Mouse (Mus musculus): Measurements from ENCODE around the gene Mus81.

Gene Mus81

DNA sequence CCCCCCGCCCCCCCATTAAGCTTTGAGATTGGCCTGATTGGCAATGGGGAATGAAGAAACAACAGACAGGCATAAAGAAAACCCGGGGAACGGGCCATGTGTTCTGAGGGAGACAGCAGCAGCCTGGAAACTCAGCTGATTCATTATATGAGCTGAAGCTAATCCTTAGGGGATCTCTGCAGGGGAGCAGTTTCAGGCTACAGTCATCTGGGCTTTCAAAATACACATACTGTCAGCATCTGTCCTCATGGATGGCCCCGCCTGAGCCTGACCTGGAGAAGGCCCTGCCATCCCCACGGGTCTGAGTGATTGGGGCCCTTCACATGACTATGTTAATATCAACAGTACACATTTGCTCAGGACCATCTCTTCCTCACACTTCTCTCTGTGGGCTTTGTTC is 16.4 kb downstream of the Mus81 start:
- no peak for DNase-seq (ENCODE audit: low spot score in 2 of 2)

DNA sequence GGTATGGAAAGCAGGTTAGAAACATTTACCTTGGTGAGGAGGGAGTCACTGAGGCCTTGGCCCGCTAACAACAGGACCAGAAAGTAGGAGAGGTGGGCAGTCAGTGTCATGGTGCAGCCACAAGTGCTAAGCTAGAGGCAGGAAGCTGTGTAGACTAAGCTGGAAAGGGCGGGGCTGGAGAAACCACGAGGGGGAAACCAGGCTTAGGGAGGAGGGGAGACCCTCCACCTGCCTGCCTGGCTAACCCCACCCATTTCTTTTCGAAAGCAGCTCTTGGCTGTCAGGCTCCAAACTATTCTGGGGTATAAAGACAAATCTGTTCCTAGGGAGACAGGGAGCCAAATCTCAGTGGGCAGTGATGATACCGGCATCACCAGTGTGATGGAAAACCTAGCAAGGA is 19.8 kb downstream of the Mus81 start, which contains the start of gene Ctsw:
Gene Ctsw (minus strand): TSS at position 134 of the 400 bp plus-strand sequence.
- DNase-seq (ENCODE audit: low spot score in 2 of 2), result no peak

DNA sequence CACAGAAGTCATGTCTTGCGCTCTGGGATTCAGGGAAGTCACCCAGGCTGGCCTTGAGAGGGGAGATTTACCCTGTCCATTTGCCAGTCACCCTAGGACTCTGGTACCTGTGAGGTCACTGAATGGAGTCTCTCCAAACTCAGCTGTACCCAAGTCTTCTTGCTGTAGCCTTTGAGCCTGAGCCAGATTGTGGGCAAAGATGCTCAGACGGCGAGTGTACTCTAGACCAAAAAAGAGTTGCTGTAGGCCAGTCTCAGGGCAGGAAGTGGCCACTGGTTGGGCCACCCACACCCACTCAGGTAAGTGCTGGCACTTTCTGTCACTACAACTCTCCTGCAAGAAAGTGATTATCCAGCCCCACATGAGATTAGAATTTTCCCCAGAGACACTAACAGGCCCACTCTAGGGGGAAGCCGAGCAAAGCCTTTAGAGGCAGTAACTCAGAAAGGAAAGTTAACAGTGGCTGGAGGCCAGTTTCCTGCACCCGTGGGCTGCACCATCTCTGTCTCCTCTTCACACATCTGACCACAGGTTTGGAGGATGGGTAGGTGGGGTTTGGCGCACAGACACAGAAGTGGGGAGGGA is 21.2 kb downstream of the Mus81 start:
- DNase-seq (ENCODE audit: low spot score in 2 of 2), result no peak

DNA sequence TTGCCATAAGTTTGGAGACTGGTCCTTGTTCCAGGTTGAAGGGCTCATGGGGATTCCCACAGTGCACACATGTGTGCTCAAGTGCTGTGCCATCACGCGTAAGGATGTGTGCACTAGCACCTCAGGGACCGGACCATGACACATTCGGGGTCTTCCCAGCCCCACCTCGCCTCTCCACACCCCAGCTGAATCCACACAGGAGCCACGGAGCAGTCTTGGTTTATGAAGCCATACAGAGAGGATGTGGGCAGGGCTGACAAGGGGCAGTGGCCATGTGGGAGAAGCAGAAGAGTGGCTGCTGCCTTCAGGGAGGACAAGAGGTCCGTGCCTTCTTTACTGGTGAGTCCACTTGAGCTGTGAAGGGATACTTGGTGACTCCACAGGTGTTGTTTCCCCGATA is 23.2 kb downstream of the Mus81 start:
- DNase-seq (ENCODE audit: low spot score in 2 of 2), result no peak

DNA sequence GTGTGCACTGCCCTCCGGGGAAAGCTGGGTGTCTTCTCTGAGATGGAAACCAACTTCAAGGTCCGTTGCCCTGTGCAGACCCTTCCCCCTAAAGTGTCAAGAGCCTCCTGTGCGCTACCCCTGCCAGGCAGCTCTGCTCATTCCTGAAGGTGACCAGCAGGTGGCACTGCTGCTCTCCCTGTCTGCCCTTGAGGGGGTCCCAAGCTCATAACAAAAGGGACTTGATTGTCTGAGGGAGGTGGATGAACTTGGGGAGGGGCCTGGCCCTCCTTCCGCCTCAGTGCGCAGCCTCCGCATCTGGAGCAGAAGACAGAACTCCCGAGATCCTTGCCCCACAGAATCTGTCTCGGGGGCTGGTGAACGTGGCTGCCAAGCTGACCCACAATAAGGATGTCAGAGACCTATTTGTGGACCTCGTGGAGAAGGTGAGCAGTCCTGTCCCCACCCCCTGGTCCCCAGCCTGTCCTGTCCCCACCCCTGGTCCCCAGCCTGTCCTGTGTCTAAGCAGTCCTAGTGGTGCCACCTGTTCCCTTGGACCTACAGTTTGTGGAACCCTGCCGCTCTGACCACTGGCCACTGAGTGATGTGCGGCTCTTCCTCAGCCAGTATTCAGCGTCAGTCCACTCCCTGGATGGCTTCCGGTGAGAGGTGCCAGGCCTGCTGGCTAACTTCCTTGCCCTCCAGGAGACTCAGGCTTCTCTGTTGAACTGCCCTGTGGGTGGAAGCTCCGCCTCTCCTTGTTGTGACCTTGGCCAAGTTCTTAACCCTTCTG is 24.2 kb downstream of the Mus81 start:
- no peak for DNase-seq (ENCODE audit: low spot score in 2 of 2)

DNA sequence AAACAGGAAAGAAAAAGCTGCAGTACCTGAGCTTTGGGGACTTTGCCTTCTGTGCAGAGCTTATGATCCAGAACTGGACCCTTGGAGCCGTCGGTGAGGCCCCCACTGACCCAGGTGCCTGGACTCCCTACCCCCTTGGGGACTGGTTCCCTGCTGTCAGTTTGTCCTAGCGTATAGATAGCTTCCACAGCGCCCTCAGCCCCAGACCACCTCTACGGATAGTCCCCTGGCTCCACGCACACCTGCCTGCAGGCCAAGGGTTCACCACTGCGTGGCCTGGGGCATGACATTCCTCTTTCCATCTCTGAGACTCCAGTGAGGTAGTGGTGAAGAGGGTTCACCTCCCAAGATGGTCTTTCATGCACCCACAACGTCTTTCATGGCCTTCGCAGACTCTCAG is 25.0 kb downstream of the Mus81 start:
- DNase-seq (ENCODE audit: low spot score in 2 of 2), result no peak

DNA sequence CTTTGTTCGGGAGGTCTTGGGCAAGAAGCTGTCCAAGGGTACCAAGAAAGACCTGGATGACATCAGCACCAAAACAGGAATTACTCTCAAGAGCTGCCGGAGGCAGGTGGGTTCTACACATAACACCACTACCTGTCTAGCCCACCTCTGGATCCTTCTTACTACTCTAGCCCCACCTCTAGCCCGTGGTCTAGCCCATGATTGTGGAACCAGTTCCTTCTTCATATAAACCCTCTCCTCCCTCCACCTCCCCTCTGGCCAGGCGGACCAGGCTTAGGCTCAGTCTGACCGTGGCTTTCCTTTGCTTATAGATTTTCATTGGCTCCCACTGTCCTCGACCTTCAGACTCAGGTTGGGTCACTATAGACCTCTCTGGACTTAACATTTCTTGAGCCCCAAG is 26.8 kb downstream of the Mus81 start:
- no peak for DNase-seq (ENCODE audit: low spot score in 2 of 2)

DNA sequence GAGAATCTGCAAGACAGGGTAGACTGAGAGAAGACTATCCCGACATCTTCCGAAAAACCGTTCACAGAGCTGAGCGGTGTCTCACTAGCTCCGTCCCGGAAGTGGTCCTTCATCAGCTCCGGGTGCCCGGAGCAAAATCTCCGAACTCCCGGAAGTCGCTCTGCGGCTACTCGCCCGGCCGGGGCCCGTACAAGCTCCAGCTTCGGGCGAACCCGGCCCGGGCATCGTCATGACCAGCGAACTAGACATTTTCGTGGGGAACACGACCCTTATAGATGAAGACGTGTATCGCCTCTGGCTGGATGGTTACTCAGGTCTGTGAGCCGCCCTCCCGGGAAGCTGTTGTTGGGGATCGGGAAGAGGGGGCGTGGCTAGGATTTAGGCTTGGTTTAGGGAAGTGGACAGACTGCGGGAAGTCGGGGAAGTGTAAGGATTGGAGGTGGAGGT is 27.7 kb downstream of the Mus81 start, which contains the start of gene Fibp:
Gene Fibp (plus strand): TSS at position 151 of the 447 bp plus-strand sequence.
- peak in 1 of 2 experiments; percentile 87 for DNase-seq (ENCODE audit: low spot score in 2 of 2)

DNA sequence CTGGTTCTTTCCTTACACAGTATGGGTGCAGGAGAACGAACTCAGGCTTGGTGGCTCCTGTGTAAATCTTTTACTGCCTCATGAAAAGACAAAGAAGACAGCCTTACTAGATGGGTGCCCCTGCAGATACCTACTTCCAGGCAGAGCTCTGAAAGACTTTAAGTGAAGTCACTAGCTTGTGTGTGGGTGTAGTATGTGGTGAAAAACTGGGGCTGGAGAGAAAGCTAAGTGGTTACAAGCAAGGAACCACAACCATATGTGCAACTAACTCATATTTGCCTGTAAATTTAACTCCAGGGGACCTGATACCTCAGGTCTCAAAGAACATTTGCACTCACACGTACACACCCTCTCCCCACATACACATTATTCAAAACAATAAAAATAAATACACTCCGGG is 28.3 kb downstream of the Mus81 start:
- DNase-seq (ENCODE audit: low spot score in 2 of 2), result no peak

DNA sequence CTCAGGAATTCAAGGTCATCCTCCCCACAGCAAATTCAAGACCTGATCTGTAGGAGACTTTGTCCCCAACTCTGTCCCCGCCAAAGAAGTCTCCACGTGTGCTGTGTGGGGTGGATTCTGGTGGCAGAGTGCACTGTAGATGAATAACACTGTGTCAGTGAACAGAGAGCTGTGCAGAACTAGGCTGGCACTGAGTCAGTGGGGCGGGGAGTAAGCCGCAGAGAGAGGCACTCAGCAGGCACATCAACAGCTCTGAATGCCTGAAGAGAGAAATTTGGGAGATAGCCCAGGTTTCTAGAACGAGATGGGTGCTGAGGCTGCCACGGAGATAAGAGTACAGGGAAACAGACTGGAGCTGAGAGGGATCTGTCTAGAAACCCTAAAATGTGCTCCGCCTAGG is 29.2 kb downstream of the Mus81 start:
- DNase-seq (ENCODE audit: low spot score in 2 of 2), result no peak

DNA sequence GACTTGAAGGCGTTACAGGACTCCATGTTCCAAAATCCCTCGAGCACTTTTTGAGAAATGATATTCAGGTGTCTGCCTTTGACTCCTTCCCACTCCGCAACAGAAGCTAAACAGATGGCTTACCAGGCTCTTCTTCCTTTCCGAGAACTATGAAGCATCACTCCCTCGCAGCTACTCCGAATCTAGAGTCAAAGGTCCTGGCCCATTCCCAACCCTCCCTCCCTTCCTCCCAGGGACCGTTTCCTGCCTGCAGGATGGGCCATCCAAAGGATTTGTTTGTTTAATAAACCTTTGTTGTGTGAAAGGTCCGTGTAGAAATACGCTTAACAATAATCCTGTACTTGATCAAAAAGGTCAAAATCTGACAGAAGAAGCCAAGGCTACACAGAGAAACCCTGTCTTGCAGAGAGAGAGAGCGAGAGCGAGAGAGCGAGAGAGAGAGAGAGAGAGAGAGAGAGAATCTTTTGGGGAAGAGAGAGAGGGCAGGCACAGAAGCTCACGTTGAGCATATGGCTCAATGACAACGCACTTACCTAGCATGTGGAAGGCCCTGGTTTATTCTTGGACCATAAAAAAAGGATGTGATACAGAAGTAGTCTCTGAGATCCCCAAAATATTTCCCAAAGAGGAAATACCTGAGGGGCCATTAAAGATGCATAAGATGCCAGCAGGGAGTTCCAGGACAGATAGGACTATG is 30.3 kb downstream of the Mus81 start, which contains the start of gene Ccdc85b:
Gene Ccdc85b (minus strand): TSS at position 149 of the 697 bp plus-strand sequence.
- DNase-seq (ENCODE audit: low spot score in 2 of 2), result no peak

DNA sequence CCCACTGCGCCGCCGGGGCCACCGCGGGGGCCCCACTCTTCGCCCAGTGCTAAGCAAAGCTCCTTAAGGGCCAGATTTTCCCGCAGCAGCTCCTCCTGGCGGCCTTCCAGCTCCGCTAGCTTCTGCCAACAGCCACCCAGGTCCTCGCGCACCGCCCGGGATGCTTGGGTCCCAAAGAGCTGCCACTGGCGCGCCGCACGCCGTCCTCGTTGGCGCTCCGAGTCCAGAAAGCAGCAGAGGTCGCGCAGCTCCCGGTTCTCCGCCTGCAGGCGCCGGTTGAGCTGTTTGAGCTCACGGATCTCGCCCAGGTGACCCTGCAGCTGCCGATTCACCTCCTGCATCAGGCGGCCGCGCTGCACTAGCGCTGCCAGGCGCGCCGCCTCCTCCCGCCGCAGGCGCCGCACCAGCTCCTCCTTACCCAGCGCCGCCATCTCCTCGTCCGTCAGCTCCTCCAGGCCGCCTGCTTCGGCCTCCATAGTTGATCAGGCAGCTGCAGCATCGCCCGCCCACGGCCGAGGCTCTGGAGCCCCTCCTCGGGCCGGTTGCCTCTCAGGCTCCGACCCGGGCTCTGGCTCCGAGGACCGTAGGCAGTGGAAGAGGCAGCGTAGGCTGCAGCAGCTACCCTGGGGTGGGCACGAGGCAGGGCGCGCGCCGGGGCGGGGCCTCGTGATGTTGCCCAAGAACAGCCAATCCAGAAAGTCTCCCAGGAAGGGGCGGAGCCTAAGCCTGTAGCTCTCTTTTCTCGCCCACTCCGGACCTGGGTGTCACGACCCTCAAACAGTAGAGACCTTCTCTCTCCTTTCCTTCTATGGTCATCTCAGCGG is 31.1 kb downstream of the Mus81 start:
- peak; percentile 90 to 96 for DNase-seq (ENCODE audit: low spot score in 2 of 2)

DNA sequence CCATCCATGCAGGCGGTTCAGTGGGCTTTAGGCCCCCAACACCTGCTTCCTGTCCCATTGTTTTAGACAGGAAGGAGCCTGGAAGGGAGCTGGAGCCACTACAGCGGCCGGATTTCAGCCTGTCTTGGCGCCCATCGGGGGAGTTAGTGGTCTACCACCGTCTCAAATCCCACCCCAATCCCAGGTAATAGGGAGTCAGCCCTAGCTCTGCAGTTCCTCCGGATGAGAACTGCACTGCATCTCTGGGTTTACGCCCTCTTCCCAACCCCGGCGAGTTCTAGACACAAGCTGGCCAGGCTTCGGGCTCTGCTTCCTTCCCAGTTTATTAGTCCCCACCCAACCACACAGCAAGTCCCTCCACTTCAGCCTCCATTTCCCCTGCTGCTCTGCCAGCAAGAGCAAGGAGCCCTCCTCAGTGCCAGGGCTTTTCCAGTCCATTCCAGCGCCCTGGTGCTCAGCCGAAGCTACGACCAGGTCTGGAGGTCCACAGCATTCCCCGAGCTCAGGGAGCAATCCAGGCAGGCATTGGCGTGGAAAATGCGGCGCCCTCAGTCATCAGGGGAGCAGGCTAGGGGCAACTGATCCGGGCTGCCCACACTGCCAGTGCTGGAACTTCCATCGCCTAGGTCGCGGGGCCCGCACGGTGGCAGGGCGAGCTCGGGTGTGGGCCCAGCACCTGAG is 31.8 kb downstream of the Mus81 start:
- DNase-seq (ENCODE audit: low spot score in 2 of 2), result no peak

DNA sequence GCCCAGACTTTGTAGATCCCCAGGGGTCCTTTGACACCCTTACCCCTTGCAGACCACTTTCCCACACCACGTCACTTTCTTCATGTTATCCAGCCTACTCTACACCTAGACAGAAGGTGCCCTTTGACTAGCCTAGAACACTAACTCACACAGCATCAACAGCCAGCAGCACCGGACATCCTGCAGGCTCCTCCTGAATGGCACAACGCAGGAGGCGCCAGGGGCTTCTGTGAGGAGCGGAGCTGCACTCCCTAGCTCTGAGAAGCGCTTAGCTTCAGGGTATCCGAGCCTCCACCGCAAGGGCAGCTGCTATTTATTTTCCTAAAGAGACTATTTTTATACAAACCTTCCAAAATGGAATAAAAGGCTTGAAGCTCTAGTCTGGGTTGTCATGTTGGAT is 32.6 kb downstream of the Mus81 start:
- DNase-seq (ENCODE audit: low spot score in 2 of 2), result no peak

DNA sequence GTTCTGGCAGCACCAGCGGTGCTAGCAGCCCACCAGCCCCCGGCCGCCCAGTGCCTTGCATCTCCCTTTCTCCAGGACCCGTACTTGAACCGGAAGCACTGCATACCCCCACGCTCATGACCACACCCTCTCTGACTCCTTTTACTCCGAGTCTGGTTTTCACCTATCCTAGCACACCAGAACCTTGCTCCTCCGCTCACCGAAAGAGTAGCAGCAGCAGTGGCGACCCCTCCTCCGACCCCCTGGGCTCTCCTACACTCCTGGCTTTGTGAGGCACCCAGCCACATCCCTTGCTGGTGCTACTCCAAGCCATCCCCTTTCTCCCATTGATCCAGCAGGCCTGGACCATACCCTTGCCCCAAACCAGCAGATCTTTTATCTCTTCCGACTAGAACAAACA is 33.2 kb downstream of the Mus81 start:
- no peak for DNase-seq (ENCODE audit: low spot score in 2 of 2)

DNA sequence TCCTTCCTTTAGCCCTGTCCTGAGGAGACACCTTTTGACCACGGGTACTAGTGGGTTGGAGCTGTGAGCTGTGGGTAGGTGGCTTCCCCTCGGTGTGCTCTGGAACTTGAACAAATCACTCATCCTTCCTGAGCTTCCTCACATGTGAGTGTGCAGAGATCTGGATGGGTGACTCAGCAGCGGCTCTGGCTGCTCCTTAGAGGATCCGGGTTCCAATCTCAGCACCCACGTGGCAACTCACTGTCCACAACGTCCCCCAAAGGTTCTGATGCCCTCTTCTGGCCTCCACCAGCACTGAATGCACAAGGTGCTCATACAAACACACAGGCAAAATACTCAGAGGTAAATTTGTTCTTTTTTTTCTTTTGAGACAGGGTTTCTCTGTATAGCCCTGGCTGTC is 36.4 kb downstream of the Mus81 start:
- DNase-seq (ENCODE audit: low spot score in 2 of 2), result no peak

DNA sequence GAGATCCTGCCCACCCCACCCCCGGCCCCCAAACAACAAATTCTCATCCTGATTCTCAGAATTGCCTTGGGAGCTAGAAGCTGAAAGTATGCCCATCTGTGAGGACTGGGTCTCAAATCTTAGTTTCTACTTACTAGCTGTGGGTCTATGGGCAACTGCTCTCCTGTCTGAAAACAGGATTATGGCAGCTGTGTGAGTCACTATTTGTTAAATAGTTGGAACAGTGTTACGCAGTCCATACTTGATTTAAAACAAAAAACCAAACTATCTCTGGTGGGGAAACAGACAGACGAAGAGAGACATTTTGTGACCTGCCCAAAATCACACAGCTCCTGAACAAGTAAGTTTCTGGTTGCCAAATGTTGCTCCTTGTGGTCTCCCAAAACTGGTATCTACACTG is 38.5 kb downstream of the Mus81 start:
- DNase-seq (ENCODE audit: low spot score in 2 of 2), result no peak

DNA sequence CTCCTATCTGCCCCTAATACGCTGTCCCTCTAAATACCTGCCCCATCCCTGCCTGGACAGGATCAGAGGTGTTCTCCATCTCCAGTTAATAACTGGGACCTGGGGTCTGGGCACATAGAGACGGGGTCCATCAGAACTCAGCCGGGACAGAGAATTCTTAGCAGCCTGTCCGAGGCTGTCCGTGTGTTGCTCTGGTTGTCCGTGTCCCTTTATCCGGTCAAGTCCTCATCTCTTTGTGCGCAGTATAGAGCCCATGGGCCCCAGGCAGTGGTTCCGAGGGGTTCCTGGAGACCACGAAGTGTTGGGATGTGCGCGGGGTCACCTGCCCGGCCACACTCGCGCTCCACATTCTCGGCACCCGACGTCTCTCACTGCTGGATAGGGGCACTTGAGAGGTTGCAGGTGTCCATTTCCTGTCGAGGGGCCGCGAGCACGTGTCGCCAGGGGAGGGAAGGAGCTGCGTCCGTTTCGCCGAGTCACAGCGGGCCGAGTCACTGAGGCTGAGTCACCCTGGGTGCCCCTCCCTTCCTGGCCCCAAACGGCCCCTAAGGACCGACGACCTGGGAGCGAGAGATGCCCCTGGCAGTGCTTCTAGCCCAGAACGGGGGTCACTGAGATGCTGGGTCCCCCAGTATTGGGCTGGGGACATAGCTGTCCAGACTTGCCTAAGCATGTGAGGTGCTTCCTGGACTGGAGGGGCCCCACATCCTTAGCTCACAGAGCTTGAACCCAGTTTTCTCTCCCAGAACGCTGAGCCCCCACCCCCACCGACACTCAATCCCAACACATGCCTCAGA is 39.6 kb downstream of the Mus81 start:
- no peak for DNase-seq (ENCODE audit: low spot score in 2 of 2)

DNA sequence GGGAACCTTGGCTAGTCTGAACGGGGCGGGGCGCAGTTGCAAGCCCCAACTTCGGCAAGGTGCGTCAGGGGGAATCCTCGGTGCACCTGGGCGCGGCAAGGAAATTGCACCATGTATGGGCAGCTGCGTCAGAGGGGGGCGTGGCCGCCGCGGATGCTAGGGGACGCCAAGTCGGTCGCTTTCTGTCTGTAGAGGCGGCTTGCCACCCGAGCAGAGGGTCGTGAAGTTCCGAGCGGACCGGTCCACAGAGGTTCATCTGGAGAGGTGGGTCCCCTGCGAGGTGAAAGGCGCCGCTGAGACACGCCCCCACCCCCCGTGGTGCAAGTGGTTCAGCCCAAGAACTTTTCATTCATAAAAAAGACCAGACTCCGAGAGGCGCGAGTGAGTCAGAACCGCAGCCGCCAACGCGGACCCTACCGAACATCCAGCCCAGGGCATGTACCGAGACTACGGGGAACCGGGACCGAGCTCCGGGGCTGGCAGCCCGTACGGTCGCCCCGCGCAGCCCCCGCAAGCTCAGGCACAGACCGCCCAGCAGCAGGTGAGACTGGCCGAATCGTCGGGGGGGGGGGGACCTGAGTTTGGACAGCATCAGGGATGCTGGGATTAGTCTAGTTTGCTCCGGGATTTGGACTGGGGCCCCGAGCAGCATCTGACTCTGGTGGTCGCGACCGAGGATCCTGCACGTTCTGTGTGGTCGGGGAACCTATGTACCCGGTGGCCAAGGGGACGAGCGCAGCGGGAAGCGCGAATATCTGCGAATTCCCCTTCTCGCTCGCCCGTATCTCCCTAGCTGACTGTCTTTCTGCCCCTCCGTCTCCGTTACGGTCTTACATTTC is 40.5 kb downstream of the Mus81 start, which contains the start of gene Fosl1:
Gene Fosl1 (plus strand): TSS at position 33 of the 839 bp plus-strand sequence.
- peak in 1 of 2 experiments; percentile 66 for DNase-seq (ENCODE audit: low spot score in 2 of 2)
